Mouse (Mus musculus) small intestine, adult 2 months (tissue): ENCODE measurements around the gene Cdca7l.

Experiments used
- CTCF ChIP-seq: fragments of 200-500 bp; IDR thresholded peaks from 2 replicates; pipeline ENCODE4 v1.5.1; 2012; ENCODE audit warnings: low read depth, mild to moderate bottlenecking, control low read depth, inconsistent platforms, low read length, moderate library complexity, mixed read lengths; ENCODE audit not compliant: insufficient replicate concordance, insufficient read length; ENCODE audit errors: extremely low read depth
- POLR2A ChIP-seq: fragments of 200-500 bp; IDR thresholded peaks from 2 replicates; pipeline ENCODE4 v1.6.1; 2012; ENCODE audit warnings: low read depth, mild to moderate bottlenecking, control low read depth, inconsistent platforms, low read length, moderate library complexity

DNA sequence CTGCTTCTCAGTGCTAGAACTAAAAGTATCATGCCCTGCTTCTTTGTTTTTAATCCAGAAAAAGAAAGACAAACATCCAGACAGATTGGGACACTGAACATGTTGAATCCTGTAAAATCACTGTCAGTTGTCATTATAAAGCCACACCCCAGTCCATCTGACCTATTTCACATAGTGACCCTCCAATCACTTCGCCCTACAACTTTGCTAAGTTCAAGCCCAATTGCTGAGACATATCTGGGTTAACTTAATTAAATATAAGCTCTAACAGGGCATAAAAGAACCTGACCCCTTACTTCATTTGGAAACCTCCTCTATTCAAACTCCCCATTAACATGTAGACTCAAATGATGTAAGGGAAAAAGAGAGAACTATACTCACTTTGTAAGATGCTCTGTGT is 107.3 kb downstream of the Cdca7l start:
- no peak for TF ChIP-seq POLR2A
- TF ChIP-seq CTCF = no peak
